Mouse (Mus musculus) liver, postnatal 0 days (tissue): Measurements from ENCODE around the gene Dtx3l. TPM values are rescaled to one million over a fixed set of nuclear protein-coding genes. Genes with fewer than 3 reads are reported as not detected.
A peak's percentile ranks its signal among the peaks of the same experiment; 100 is the strongest.

Experiments
- ATAC-seq: fragments of 200-750 bp; cut with Nextera tagmentation; 2 replicates; pipeline ENCODE4 v1.8.0; 2017; ENCODE audit warnings: mild to moderate bottlenecking, moderate library complexity
- DNase-seq: peaks from one replicate; pipeline ENCODE4 v3.0.0-alpha.2; 2016
- H3K27ac ChIP-seq: fragments of 300-500 bp; sonication (generic); 2 replicates; pipeline ENCODE4 v1.5.1; 2014; ENCODE audit warnings: antibody characterized with exemption, moderate library complexity, mild to moderate bottlenecking, low read depth
- H3K27me3 ChIP-seq: fragments of 300-500 bp; sonication (generic); 2 replicates; pipeline ENCODE4 v1.6.1; 2014; ENCODE audit warnings: low read length, control low read depth, mixed read lengths; ENCODE audit not compliant: insufficient read depth
- H3K36me3 ChIP-seq: fragments of 300-500 bp; sonication (generic); replicated peaks from 2 replicates; pipeline ENCODE4 v1.6.1; 2014; ENCODE audit warnings: mild to moderate bottlenecking, control low read depth, low read length, moderate library complexity, mixed read lengths; ENCODE audit not compliant: insufficient read depth
- H3K4me1 ChIP-seq: fragments of 300-500 bp; sonication (generic); 2 replicates; pipeline ENCODE4 v1.6.1; 2014; ENCODE audit warnings: antibody characterized with exemption, mild to moderate bottlenecking, control low read depth; ENCODE audit not compliant: insufficient read depth
- H3K4me2 ChIP-seq: fragments of 300-500 bp; sonication (generic); 2 replicates; pipeline ENCODE4 v1.6.1; 2014; ENCODE audit warnings: low read depth, mild to moderate bottlenecking, low read length, moderate library complexity, mixed read lengths
- H3K4me3 ChIP-seq: fragments of 300-500 bp; sonication (generic); 2 replicates; pipeline ENCODE4 v1.5.1; 2014; ENCODE audit warnings: low read depth, low read length
- H3K9ac ChIP-seq: fragments of 300-500 bp; sonication (generic); replicated peaks from 2 replicates; pipeline ENCODE4 v1.6.1; 2014; ENCODE audit warnings: mild to moderate bottlenecking, moderate library complexity
- H3K9me3 ChIP-seq: fragments of 300-500 bp; sonication (generic); 2 replicates; pipeline ENCODE4 v1.6.1; 2016; ENCODE audit warnings: mild to moderate bottlenecking, control low read depth, low read length, mixed read lengths
- CTCF ChIP-seq: sonication (generic); IDR thresholded peaks from 2 replicates; pipeline ENCODE4 v1.5.1; 2016; ENCODE audit warnings: antibody characterized with exemption, low read depth
- EP300 ChIP-seq: IDR thresholded peaks from 2 replicates; pipeline ENCODE4 v1.6.1; 2016; ENCODE audit warnings: antibody characterized with exemption, low read depth, mild to moderate bottlenecking
- WGBS: fragments of 180-500 bp; shearing (Covaris S2); extraction: QIAGEN DNeasy Blood & Tissue Kit; methylation state at CpG from one replicate; pipeline ENCODE4 v1.1.7; 2014; ENCODE audit not compliant: insufficient replicate concordance; 5-methylcytosine and 5-hydroxymethylcytosine counted together
- polyA plus RNA-seq: library from polyadenylated mRNA; unstranded; fragments of >200 nt; fragmentation: Nextera tagmentation; extraction: Ambion mirVana; gene quantifications from 2 replicates; pipeline ENCODE4 v1.2.1, GENCODE M21; 2015

Dtx3l gene
- 15.8 and 16.3 TPM in 2 replicates for polyA plus RNA-seq

- TF ChIP-seq CTCF: no peak
- TF ChIP-seq EP300: no peak
- H3K9me3 ChIP-seq: no peaks in the 10 kb centered on the region
- H3K36me3 ChIP-seq: peaks cover 48% of the 10 kb centered on the region
- H3K4me3 ChIP-seq: peak within 1 kb of the TSS; percentile 100
- H3K27ac ChIP-seq: peak within 1 kb of the TSS; percentile 97
- peaks cover 21% of the 10 kb centered on the region for H3K4me1 ChIP-seq
- peak within 1 kb of the TSS; percentile 97 for H3K9ac ChIP-seq
- peak; percentile 85 for ATAC-seq
- no peaks in the 10 kb centered on the region for H3K27me3 ChIP-seq
- peak; percentile 81 for DNase-seq
- H3K4me2 ChIP-seq: peak within 1 kb of the TSS; percentile 91
- under 1% methylated on average over 52 of the region's 52 CpGs for WGBS
Measured at GRCm38 (mm10) chr16:35938211-35939151, at the start of gene Dtx3l, which contains the start of gene Parp9. Gene Dtx3l (minus strand): TSS chr16:35939151. Gene Parp9 (plus strand): TSS chr16:35938470.

GRCm38 (mm10) chr16:35987930-35988329, 49.0 kb upstream of the Dtx3l start:
- Histone ChIP-seq H3K4me3 (no peak overlapping the region), H3K27me3 (no peaks in the 10 kb centered on the region), H3K4me1 (peaks cover 9% of the 10 kb centered on the region), H3K9me3 (no peaks in the 10 kb centered on the region), H3K4me2 (no peak overlapping the region), H3K36me3 (no peaks in the 10 kb centered on the region), H3K9ac (no peak overlapping the region), H3K27ac (no peak overlapping the region)
- TF ChIP-seq EP300 (no peak), CTCF (no peak)
- 50% methylated on average over 1 of the region's 1 CpGs for WGBS
- DNase-seq: no peak
- no peak for ATAC-seq

- Histone ChIP-seq H3K4me2 (peak overlapping the region; percentile 94), H3K9me3 (no peaks in the 10 kb centered on the region), H3K27ac (peak overlapping the region; percentile 98; the same call in 1 of the 2 replicates), H3K4me1 (peaks cover 18% of the 10 kb centered on the region), H3K4me3 (peak overlapping the region; percentile 80), H3K36me3 (no peaks in the 10 kb centered on the region), H3K9ac (peak overlapping the region; percentile 88), H3K27me3 (no peaks in the 10 kb centered on the region)
- WGBS: 18% methylated on average over 3 of the region's 3 CpGs
- DNase-seq: no peak
- no peak for TF ChIP-seq CTCF
- TF ChIP-seq EP300: no peak
- ATAC-seq: no peak
Measured at GRCm38 (mm10) chr16:35984471-35984870, 45.5 kb upstream of the Dtx3l start.

DNA sequence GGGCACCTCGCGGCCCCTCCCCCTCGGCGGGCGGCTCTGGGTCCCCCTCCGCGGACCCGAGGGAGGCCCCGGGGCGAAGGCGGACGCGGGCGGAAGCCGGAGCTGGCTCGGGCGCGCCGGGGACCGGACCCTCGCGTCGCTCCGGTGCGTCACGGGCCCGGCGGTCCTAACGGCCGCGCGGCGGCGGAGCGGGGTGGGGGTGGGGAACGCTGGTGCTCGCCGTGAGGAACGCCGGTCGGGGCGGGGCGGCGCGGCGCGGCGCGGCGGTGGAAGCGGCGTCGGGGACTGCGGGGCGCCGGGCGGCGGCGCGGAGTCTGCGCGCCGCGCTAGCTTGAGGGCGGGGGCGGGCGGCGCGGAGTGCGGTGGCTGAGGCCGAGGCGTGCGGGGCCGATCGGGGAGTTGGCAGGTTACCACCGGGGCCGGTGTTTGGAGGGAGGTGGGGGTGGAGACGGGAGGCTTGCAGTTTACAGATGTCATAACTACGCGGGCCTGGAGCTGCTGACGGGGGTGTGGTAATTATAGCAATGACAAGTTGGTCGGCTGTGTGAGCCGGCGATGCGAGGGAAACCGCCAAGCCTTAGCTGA, 44.7 kb upstream of the Dtx3l start:
- H3K4me2 ChIP-seq: peak overlapping the region; percentile 94
- peak overlapping the region; percentile 88 for H3K9ac ChIP-seq
- no peaks in the 10 kb centered on the region for H3K27me3 ChIP-seq
- H3K4me3 ChIP-seq: peak overlapping the region; percentile 80
- no peaks in the 10 kb centered on the region for H3K9me3 ChIP-seq
- peak overlapping the region; percentile 98 for H3K27ac ChIP-seq
- ATAC-seq (peak; percentile 68), DNase-seq (peak; percentile 77)
- under 1% methylated on average over 40 of the region's 86 CpGs for WGBS
- H3K36me3 ChIP-seq: no peaks in the 10 kb centered on the region
- no peak for TF ChIP-seq CTCF
- TF ChIP-seq EP300: no peak
- H3K4me1 ChIP-seq: peaks cover 18% of the 10 kb centered on the region

DNA sequence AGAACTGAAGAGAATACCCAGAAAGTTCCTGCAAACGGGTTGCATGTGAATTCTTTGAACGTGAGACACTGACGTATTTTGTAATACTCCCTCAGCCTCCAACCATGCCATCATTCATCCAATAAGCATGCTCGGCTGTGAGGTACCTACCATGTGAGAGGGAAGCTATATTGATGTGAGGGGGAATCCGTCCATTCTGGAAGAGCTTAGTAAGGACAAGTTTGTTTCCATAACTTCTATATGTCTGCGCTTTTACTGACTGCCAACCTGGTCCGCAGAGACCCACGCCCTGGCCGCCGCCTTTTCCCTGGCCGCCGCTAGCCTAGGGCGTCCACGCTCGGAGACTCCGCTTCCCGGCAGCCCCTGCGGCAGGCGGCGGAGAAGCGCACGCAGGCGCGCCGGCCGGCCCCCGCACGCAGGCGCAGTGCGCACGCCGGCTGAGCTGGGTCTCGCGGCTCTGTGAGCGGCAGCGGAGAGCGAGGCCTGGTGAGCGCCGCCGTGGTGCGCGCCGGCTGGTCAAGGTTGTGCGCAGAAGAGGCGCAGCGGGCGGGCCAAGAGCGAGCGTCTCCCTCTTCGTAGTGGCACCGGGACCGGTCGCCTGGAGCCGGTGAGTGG, 44.1 kb upstream of the Dtx3l start:
- no peaks in the 10 kb centered on the region for H3K36me3 ChIP-seq
- no peaks in the 10 kb centered on the region for H3K27me3 ChIP-seq
- ATAC-seq (peak; percentile 89), DNase-seq (peak; percentile 94)
- H3K27ac ChIP-seq: peak overlapping the region; percentile 98
- no peaks in the 10 kb centered on the region for H3K9me3 ChIP-seq
- under 1% methylated on average over 50 of the region's 54 CpGs for WGBS
- peak overlapping the region; percentile 80 for H3K4me3 ChIP-seq
- peak overlapping the region; percentile 94 for H3K4me2 ChIP-seq
- TF ChIP-seq CTCF (no peak), EP300 (no peak)
- peak overlapping the region; percentile 88 for H3K9ac ChIP-seq
- H3K4me1 ChIP-seq: peaks cover 18% of the 10 kb centered on the region

DNA sequence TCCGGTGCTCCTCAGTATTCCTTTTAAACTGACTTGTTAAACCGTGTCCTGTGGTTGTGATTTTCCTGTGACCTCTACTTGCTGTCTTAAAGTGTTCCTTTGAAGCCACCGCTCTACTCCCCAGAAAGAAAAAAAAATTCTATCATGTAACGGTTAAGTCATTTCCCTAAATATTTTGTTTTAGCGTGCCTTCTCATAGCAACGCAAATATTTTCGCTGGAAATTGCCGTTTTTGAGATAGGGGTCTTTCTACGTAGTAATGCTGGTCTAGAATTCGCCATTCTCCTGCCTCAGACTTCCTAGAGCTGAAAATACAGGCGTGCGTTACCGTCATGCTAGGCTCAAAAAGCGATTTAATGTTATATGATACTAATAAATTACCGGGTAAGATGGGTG, 43.6 kb upstream of the Dtx3l start:
- peak overlapping the region; percentile 80 for H3K4me3 ChIP-seq
- TF ChIP-seq EP300 (no peak), CTCF (no peak)
- WGBS: 3% methylated on average over 15 of the region's 15 CpGs
- no peak for ATAC-seq
- peak overlapping the region; percentile 94 for H3K4me2 ChIP-seq
- peak overlapping the region; percentile 98 for H3K27ac ChIP-seq
- H3K9ac ChIP-seq: peak overlapping the region; percentile 88
- no peaks in the 10 kb centered on the region for H3K36me3 ChIP-seq
- H3K27me3 ChIP-seq: no peaks in the 10 kb centered on the region
- DNase-seq: no peak
- H3K4me1 ChIP-seq: peaks cover 18% of the 10 kb centered on the region
- H3K9me3 ChIP-seq: no peaks in the 10 kb centered on the region
